Mouse (Mus musculus) forebrain, embryonic 16.5 days (tissue): ENCODE measurements around the gene Plek2. TPM values are rescaled to one million over a fixed set of nuclear protein-coding genes. Genes with fewer than 3 reads are reported as not detected.

Experiments
- ATAC-seq: fragments of 200-750 bp; cut with Nextera tagmentation; 2 replicates; pipeline ENCODE4 v1.8.0; 2017; ENCODE audit warnings: mild to moderate bottlenecking, moderate library complexity
- H3K27ac ChIP-seq: fragments of 300-500 bp; sonication (generic); 2 replicates; pipeline ENCODE4 v1.5.1; 2014; ENCODE audit warnings: low read length, control low read depth
- H3K27me3 ChIP-seq: fragments of 300-500 bp; sonication (generic); replicated peaks from 2 replicates; pipeline ENCODE4 v1.6.1; 2014; ENCODE audit warnings: low read length; ENCODE audit not compliant: control insufficient read depth, insufficient read depth
- H3K36me3 ChIP-seq: fragments of 300-500 bp; sonication (generic); 2 replicates; pipeline ENCODE4 v1.6.1; 2014; ENCODE audit not compliant: control insufficient read depth, insufficient read depth
- H3K4me1 ChIP-seq: fragments of 300-500 bp; sonication (generic); replicated peaks from 2 replicates; pipeline ENCODE4 v1.6.1; 2014; ENCODE audit warnings: low read length; ENCODE audit not compliant: control insufficient read depth, insufficient read depth
- H3K4me2 ChIP-seq: fragments of 300-500 bp; sonication (generic); 2 replicates; pipeline ENCODE4 v1.6.1; 2014; ENCODE audit warnings: mild to moderate bottlenecking, low read length, control low read depth
- H3K4me3 ChIP-seq: fragments of 300-500 bp; sonication (generic); replicated peaks from 2 replicates; pipeline ENCODE4 v1.5.1; 2014; ENCODE audit warnings: mild to moderate bottlenecking, low read length, control low read depth
- H3K9ac ChIP-seq: fragments of 300-500 bp; sonication (generic); replicated peaks from 2 replicates; pipeline ENCODE4 v1.6.1; 2014; ENCODE audit warnings: low read depth, low read length, control low read depth
- H3K9me3 ChIP-seq: fragments of 300-500 bp; sonication (generic); 2 replicates; pipeline ENCODE4 v1.6.1; 2016; ENCODE audit warnings: low read length; ENCODE audit not compliant: control insufficient read depth
- WGBS: fragments of 180-500 bp; shearing (Covaris S2); extraction: QIAGEN DNeasy Blood & Tissue Kit; methylation state at CpG from one replicate; pipeline ENCODE4 v1.1.7; 2014; 5-methylcytosine and 5-hydroxymethylcytosine counted together
- polyA plus RNA-seq: library from polyadenylated mRNA; unstranded; fragments of >200 nt; fragmentation: Nextera tagmentation; extraction: Ambion mirVana; gene quantifications from 2 replicates; pipeline ENCODE4 v1.2.1, GENCODE M21; 2015

Plek2 gene
- polyA plus RNA-seq, 1 experiment from 2014 or later = 1.1 TPM

GRCm38 (mm10) chr12:78891149-78891548 is 15.6 kb downstream of the Plek2 start:
- ATAC-seq = no peak
- Histone ChIP-seq H3K4me3 (no peak overlapping the region), H3K27ac (no peak overlapping the region), H3K36me3 (no peaks in the 10 kb centered on the region), H3K4me2 (no peak overlapping the region), H3K27me3 (no peaks in the 10 kb centered on the region), H3K4me1 (no peaks in the 10 kb centered on the region), H3K9me3 (no peaks in the 10 kb centered on the region), H3K9ac (no peak overlapping the region)
- 77% methylated on average over 2 of the region's 2 CpGs for WGBS

- H3K36me3 ChIP-seq = peaks cover 5% of the 10 kb centered on the region; the same call in 1 of the 2 replicates
- ATAC-seq = no peak
- H3K4me3 ChIP-seq = no peak overlapping the region
- H3K9me3 ChIP-seq = no peaks in the 10 kb centered on the region
- H3K4me1 ChIP-seq = no peaks in the 10 kb centered on the region
- H3K4me2 ChIP-seq = no peak overlapping the region
- H3K9ac ChIP-seq = no peak overlapping the region
- H3K27me3 ChIP-seq = no peaks in the 10 kb centered on the region
- H3K27ac ChIP-seq = no peak overlapping the region
- 70% methylated on average over 1 of the region's 1 CpGs for WGBS
Observed at GRCm38 (mm10) chr12:78890062-78890461, 16.7 kb downstream of the Plek2 start.

GRCm38 (mm10) chr12:78874581-78874980 is 32.2 kb downstream of the Plek2 start:
- Histone ChIP-seq H3K4me1 (no peaks in the 10 kb centered on the region), H3K27me3 (no peaks in the 10 kb centered on the region), H3K27ac (no peak overlapping the region), H3K9me3 (no peaks in the 10 kb centered on the region), H3K9ac (no peak overlapping the region), H3K4me3 (no peak overlapping the region), H3K36me3 (peaks cover 24% of the 10 kb centered on the region), H3K4me2 (no peak overlapping the region)
- over 99% methylated on average over 3 of the region's 3 CpGs for WGBS
- no peak for ATAC-seq

GRCm38 (mm10) chr12:78868115-78868514 is 38.6 kb downstream of the Plek2 start:
- Histone ChIP-seq H3K36me3 (peaks cover 8% of the 10 kb centered on the region; the same call in 1 of the 2 replicates), H3K4me3 (no peak overlapping the region), H3K27me3 (no peaks in the 10 kb centered on the region), H3K4me2 (no peak overlapping the region), H3K9me3 (no peaks in the 10 kb centered on the region), H3K9ac (no peak overlapping the region), H3K27ac (no peak overlapping the region), H3K4me1 (peaks cover 2% of the 10 kb centered on the region)
- ATAC-seq = no peak
- WGBS = 97% methylated on average over 1 of the region's 1 CpGs

GRCm38 (mm10) chr12:78865434-78865833 is 41.3 kb downstream of the Plek2 start:
- Histone ChIP-seq H3K36me3 (peaks cover 6% of the 10 kb centered on the region; the same call in 1 of the 2 replicates), H3K9ac (no peak overlapping the region), H3K4me2 (no peak overlapping the region), H3K27ac (no peak overlapping the region), H3K4me1 (peaks cover 13% of the 10 kb centered on the region), H3K4me3 (no peak overlapping the region), H3K9me3 (no peaks in the 10 kb centered on the region), H3K27me3 (no peaks in the 10 kb centered on the region)
- 93% methylated on average over 1 of the region's 1 CpGs for WGBS
- no peak for ATAC-seq

GRCm38 (mm10) chr12:78862254-78862730 is 44.5 kb downstream of the Plek2 start:
- WGBS = under 1% methylated on average over 22 of the region's 22 CpGs
- H3K36me3 ChIP-seq = no peaks in the 10 kb centered on the region
- H3K27ac ChIP-seq = peak overlapping the region; percentile 79
- peaks cover 30% of the 10 kb centered on the region for H3K4me1 ChIP-seq
- no peaks in the 10 kb centered on the region for H3K27me3 ChIP-seq
- ATAC-seq = no peak
- H3K9me3 ChIP-seq = no peaks in the 10 kb centered on the region
- peak overlapping the region; percentile 99 for H3K4me3 ChIP-seq
- peak overlapping the region; percentile 71 for H3K4me2 ChIP-seq
- H3K9ac ChIP-seq = peak overlapping the region; percentile 77

GRCm38 (mm10) chr12:78861496-78862253 is 45.1 kb downstream of the Plek2 start, which contains the start of the genes Atp6v1d and Eif2s1:
Gene Atp6v1d (minus strand): TSS chr12:78861638.
Gene Eif2s1 (plus strand): TSS chr12:78861819.
- under 1% methylated on average over 54 of the region's 55 CpGs for WGBS
- H3K4me2 ChIP-seq = peak within 1 kb of the TSS; percentile 96
- H3K36me3 ChIP-seq = no peaks in the 10 kb centered on the region
- H3K27me3 ChIP-seq = no peaks in the 10 kb centered on the region
- ATAC-seq = peak; percentile 100
- H3K27ac ChIP-seq = peak within 1 kb of the TSS; percentile 79
- H3K9me3 ChIP-seq = no peaks in the 10 kb centered on the region
- H3K4me1 ChIP-seq = peaks cover 30% of the 10 kb centered on the region
- peak within 1 kb of the TSS; percentile 77 for H3K9ac ChIP-seq
- H3K4me3 ChIP-seq = peak within 1 kb of the TSS; percentile 99

GRCm38 (mm10) chr12:78860921-78861495 is 45.8 kb downstream of the Plek2 start:
- peak; percentile 39 for ATAC-seq
- peaks cover 4% of the 10 kb centered on the region; the same call in 1 of the 2 replicates for H3K36me3 ChIP-seq
- H3K4me1 ChIP-seq = peaks cover 30% of the 10 kb centered on the region
- H3K9ac ChIP-seq = peak overlapping the region; percentile 70
- WGBS = under 1% methylated on average over 30 of the region's 30 CpGs
- peak overlapping the region; percentile 72 for H3K27ac ChIP-seq
- no peaks in the 10 kb centered on the region for H3K27me3 ChIP-seq
- H3K4me2 ChIP-seq = peak overlapping the region; percentile 96
- H3K9me3 ChIP-seq = no peaks in the 10 kb centered on the region
- peak overlapping the region; percentile 99 for H3K4me3 ChIP-seq

- Histone ChIP-seq H3K36me3 (peaks cover 17% of the 10 kb centered on the region), H3K4me2 (no peak overlapping the region), H3K9ac (no peak overlapping the region), H3K4me1 (no peaks in the 10 kb centered on the region), H3K27me3 (no peaks in the 10 kb centered on the region), H3K27ac (no peak overlapping the region), H3K4me3 (no peak overlapping the region), H3K9me3 (no peaks in the 10 kb centered on the region)
- no peak for ATAC-seq
- WGBS = 96% methylated on average over 4 of the region's 4 CpGs
Observed at GRCm38 (mm10) chr12:78848246-78848645, 58.5 kb downstream of the Plek2 start.
